Mouse (Mus musculus) embryonic fibroblast, embryonic 13.5 days (primary cell): ENCODE results near the gene Fbxo34. TPM values are rescaled to one million over a fixed set of nuclear protein-coding genes. Genes with fewer than 3 reads are reported as not detected.
A peak's percentile ranks its signal among the peaks of the same experiment; 100 is the strongest.

ENCODE experiments used
- H3K27ac ChIP-seq: 2 replicates; pipeline ENCODE4 v1.5.1; 2012; ENCODE audit warnings: low read length, control low read depth, inconsistent platforms; ENCODE audit not compliant: insufficient read depth
- H3K4me1 ChIP-seq: 2 replicates; pipeline ENCODE4 v1.6.1; 2011; ENCODE audit warnings: low read length; ENCODE audit not compliant: control insufficient read depth, insufficient read depth
- H3K4me3 ChIP-seq: 2 replicates; pipeline ENCODE4 v1.5.1; 2011; ENCODE audit warnings: mild to moderate bottlenecking, control low read depth, low read length; ENCODE audit not compliant: insufficient read depth
- CTCF ChIP-seq: IDR thresholded peaks from 2 replicates; pipeline ENCODE4 v1.5.1; 2011; ENCODE audit warnings: mild to moderate bottlenecking, control low read depth, low read length, moderate library complexity, borderline replicate concordance; ENCODE audit not compliant: insufficient read depth
- POLR2A ChIP-seq: IDR thresholded peaks from 2 replicates; pipeline ENCODE4 v1.6.1; 2011; ENCODE audit warnings: low read depth, mild to moderate bottlenecking, control low read depth, low read length, moderate library complexity
- polyA plus RNA-seq: library from polyadenylated mRNA; stranded (reverse); fragments of >200 nt; gene quantifications from 2 replicates; pipeline ENCODE4 v1.2.4, GENCODE M21; 2011; ENCODE audit warnings: low read depth; ENCODE audit not compliant: missing spikeins, insufficient read length

The Fbxo34 gene
- polyA plus RNA-seq, 1 experiment, result 19.4 TPM

GRCm38 (mm10) chr14:47489310-47490097 lies 39.3 kb downstream of the Fbxo34 start:
- TF ChIP-seq POLR2A (no peak), CTCF (no peak)
- Histone ChIP-seq H3K4me1 (no peaks in the 10 kb centered on the region), H3K4me3 (no peak overlapping the region), H3K27ac (no peak overlapping the region)

GRCm38 (mm10) chr14:47490732-47491131 lies 40.5 kb downstream of the Fbxo34 start:
- no peak overlapping the region for H3K4me3 ChIP-seq
- no peaks in the 10 kb centered on the region for H3K4me1 ChIP-seq
- no peak overlapping the region for H3K27ac ChIP-seq
- TF ChIP-seq CTCF (no peak), POLR2A (no peak)

DNA sequence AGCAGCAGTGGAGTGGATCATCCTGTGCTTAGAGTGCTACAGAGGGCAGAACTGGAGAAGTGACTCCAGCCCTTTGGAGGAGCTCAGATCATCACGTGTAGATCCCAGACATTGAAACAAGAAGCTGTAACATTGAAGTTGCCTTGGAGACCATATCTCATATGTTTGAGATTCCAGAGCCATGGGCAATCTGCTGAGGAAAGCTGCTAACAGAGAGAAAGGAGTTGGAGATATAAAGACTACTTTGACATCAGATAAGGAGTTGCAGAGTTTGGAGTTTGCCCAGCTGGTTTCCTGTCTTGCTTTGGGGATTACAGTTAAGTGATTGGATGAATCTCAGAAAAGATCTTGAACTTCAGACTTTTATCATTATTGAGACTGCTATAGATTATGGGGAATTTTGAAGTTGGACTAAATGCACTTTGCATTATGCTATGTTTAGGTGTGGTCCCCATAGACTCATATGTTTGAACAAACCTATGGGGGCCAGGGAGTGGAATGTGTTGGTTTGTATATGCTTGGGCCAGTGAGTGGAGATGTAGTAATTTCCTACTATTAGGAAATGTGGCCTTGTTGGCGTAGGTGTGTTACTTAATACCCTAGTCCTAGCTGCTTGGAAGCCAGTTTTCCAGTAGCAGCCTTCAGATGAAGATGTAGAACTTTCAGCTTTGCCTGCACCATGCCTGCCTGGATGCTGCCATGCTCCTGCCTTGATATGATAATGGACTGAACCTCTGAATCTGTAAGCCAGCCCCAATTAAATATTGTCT lies 43.6 kb downstream of the Fbxo34 start:
- no peak for TF ChIP-seq POLR2A
- no peak for TF ChIP-seq CTCF
- Histone ChIP-seq H3K27ac (no peak overlapping the region), H3K4me1 (no peaks in the 10 kb centered on the region), H3K4me3 (no peak overlapping the region)

- Histone ChIP-seq H3K4me3 (no peak overlapping the region), H3K4me1 (no peaks in the 10 kb centered on the region), H3K27ac (no peak overlapping the region)
- TF ChIP-seq POLR2A (no peak), CTCF (no peak)
Observed at GRCm38 (mm10) chr14:47495951-47496350, 45.7 kb downstream of the Fbxo34 start.

- Histone ChIP-seq H3K4me1 (no peaks in the 10 kb centered on the region), H3K4me3 (no peak overlapping the region), H3K27ac (no peak overlapping the region)
- TF ChIP-seq POLR2A (no peak), CTCF (no peak)
Observed at GRCm38 (mm10) chr14:47497166-47497565, 46.9 kb downstream of the Fbxo34 start.

- H3K4me1 ChIP-seq, result no peaks in the 10 kb centered on the region
- TF ChIP-seq POLR2A (no peak), CTCF (no peak)
Observed at GRCm38 (mm10) chr14:47498632-47499031, 48.4 kb downstream of the Fbxo34 start.

GRCm38 (mm10) chr14:47504036-47504435 lies 53.8 kb downstream of the Fbxo34 start:
- no peak overlapping the region for H3K27ac ChIP-seq
- 0 out of 2 replicates have a peak, but pooled peaks cover 4% of the 10 kb centered on the region for H3K4me1 ChIP-seq
- TF ChIP-seq CTCF (no peak), POLR2A (no peak)
- H3K4me3 ChIP-seq, result no peak overlapping the region

More at GRCm38 (mm10) chr14:47498632-47499031, 48.4 kb downstream of the Fbxo34 start:
- H3K4me3 ChIP-seq, result no peak overlapping the region
- H3K27ac ChIP-seq, result no peak overlapping the region

DNA sequence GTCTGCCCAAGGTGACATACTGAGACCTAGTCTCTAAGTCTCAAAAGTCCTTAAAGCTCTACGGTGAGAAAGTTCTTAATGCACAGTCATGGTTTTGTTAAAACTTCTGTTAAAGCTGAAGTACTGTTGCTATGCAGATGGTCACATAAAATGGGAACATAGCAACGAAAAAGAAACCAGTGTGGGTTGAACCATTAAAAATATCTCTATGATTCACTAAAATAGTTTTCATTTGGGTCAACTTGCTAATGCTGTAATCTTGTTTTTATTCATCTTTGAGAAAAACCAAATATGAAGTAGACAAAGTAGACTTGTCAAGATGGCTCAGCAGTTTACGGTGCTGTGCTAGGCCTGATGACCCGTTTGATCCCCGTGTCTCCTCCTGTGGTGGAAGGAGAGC lies 56.5 kb downstream of the Fbxo34 start:
- TF ChIP-seq CTCF (no peak), POLR2A (no peak)
- Histone ChIP-seq H3K4me1 (peaks cover 4% of the 10 kb centered on the region; the same call in 1 of the 2 replicates), H3K27ac (peak overlapping the region; percentile 86), H3K4me3 (no peak overlapping the region)

DNA sequence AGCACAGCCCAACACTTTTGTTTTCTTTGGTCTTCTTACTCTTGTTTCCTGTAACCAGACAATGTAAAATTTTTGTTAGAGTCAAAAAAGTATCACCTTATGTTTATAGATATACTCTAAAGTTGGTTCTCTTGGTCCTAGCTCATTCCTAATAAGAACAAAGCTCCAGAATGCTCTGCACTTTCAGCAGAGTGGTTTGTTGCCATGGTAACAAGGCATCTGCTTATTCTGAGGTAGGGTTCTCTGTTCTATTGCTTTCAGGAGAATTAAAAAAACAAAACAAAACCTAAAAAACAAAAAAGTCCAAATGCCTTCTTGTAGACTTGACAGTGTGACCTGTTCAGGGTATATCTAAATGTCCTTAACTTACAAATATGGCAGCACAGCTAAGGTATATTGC lies 57.8 kb downstream of the Fbxo34 start:
- TF ChIP-seq POLR2A (no peak), CTCF (no peak)
- Histone ChIP-seq H3K4me3 (no peak overlapping the region), H3K27ac (no peak overlapping the region), H3K4me1 (peaks cover 4% of the 10 kb centered on the region)

DNA sequence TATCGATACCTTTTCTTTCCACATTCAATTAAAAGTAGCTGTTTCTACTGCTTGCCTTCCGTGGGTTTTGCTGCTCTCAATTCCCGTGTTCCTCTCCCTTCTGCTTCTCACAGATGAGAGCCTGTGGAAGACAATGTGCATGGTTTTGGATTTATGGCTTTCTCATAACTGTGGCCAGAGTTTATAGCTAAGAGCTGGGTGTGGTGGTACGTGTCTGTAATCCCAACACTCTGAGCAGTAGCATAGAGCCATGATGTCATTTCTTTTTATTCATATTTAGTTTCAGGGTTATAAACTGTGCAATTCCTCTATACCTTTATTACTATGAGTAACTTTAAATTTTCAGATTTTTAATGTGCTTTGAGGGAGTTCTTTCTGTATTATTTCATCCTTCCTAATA lies 60.0 kb downstream of the Fbxo34 start:
- Histone ChIP-seq H3K4me3 (no peak overlapping the region), H3K4me1 (peaks cover 6% of the 10 kb centered on the region), H3K27ac (no peak overlapping the region)
- TF ChIP-seq CTCF (no peak), POLR2A (no peak)
